Comparison of ENCODE assay signal across 21 mouse cellular contexts in genomic region chr14:30415830-30416229, GRCm38 (mm10).
A peak's percentile ranks its signal among the peaks of the same experiment; 100 is the strongest.
DNase-seq lines count a peak whose midpoint lies in the region; ATAC-seq and TF ChIP-seq lines count a peak whose summit lies in the region.
"Had no signal": no experiment of that assay in that cellular context is flagged by ENCODE, and none has a peak within 500 bp of the region (broad histone marks: within the 10 kb centered on the region; RNA-seq: fewer than 3 reads in every experiment).

No protein-coding gene starts in this region.

- H3K27ac ChIP-seq in cerebellum, adult 2 months (ENCODE audit: insufficient read depth, low read length), result no peak overlapping the region
- H3K27ac ChIP-seq: embryonic facial prominence, embryonic 12.5 days; embryonic facial prominence, embryonic 15.5 days; forebrain, embryonic 15.5 days; hindbrain, embryonic 10.5 days; hindbrain, embryonic 13.5 days; intestine, embryonic 15.5 days had no signal

- no peak for TF ChIP-seq POLR2A in cerebellum, adult 2 months (IDR thresholded peaks at IDR 0.05; ENCODE audit: borderline replicate concordance, insufficient read depth, low read length)

- H3K4me1 ChIP-seq in cerebellum, adult 2 months (ENCODE audit: control insufficient read depth, insufficient read depth, low read length), result no peaks in the 10 kb centered on the region
- H3K4me1 ChIP-seq: embryonic facial prominence, embryonic 12.5 days; forebrain, embryonic 15.5 days; hindbrain, embryonic 10.5 days; intestine, embryonic 15.5 days had no signal

- no peak for TF ChIP-seq CTCF in cerebellum, adult 2 months (IDR thresholded peaks at IDR 0.05; ENCODE audit: borderline replicate concordance, insufficient read depth, low read depth, low read length)

- H3K27me3 ChIP-seq in cerebellum, adult 2 months (ENCODE audit: control insufficient read depth, insufficient read depth, low read length), result no peaks in the 10 kb centered on the region
- H3K27me3 ChIP-seq: embryonic facial prominence, embryonic 12.5 days; embryonic facial prominence, embryonic 15.5 days; forebrain, embryonic 15.5 days; hindbrain, embryonic 13.5 days; intestine, embryonic 15.5 days had no signal

- no peak overlapping the region for H3K4me3 ChIP-seq in cerebellum, adult 2 months (replicated peaks; ENCODE audit: insufficient read depth, low read depth, low read length)
- H3K4me3 ChIP-seq: embryonic facial prominence, embryonic 12.5 days; embryonic facial prominence, embryonic 15.5 days; forebrain, embryonic 15.5 days; hindbrain, embryonic 10.5 days; hindbrain, embryonic 13.5 days; intestine, embryonic 15.5 days had no signal

- peak; percentile 11 for DNase-seq in 416B (ENCODE audit: low read depth)
- DNase-seq in lung, postnatal 36 days, result no peak
- DNase-seq in thymus, postnatal 4 days, result no peak
- DNase-seq in cerebellum, adult 2 months, result no peak
- DNase-seq: adrenal gland, adult 2 months; adrenal gland, postnatal 14 days; cerebellum, adult 11 months; cerebellum, adult 8-10 months; cerebellum, postnatal 10 days; gastrocnemius, postnatal 25 days; heart, adult 11 months had no signal

- 81% methylated on average over 5 of the region's 5 CpGs for WGBS in cerebellum, adult 2 months

- peak; percentile 98 for ATAC-seq in granulocyte monocyte progenitor cell, adult 5-6 weeks (replicated peaks; ENCODE audit: poor library complexity, severe bottlenecking)
- peak; percentile 73 for ATAC-seq in monocyte, adult 5-6 weeks (replicated peaks; ENCODE audit: insufficient number of reproducible peaks, low FRiP score, low TSS enrichment, poor library complexity, severe bottlenecking)
- ATAC-seq: CD4-positive, CD25-positive, alpha-beta regulatory T cell, adult 4 months; forebrain, embryonic 15.5 days; hindbrain, embryonic 16.5 days; intestine, embryonic 15.5 days had no signal
